Mouse (Mus musculus) CH12F3 (cell line): ENCODE results near the gene Map3k13.

ENCODE experiments used
- in situ Hi-C: fragments of 300-500 bp; cut with MboI; formaldehyde crosslinking; loops from 2 replicates; pipeline ENCODE4 v1.14.3; 2020; ENCODE audit warnings: low sequenced_read_pairs

The Map3k13 gene

GRCm38 (mm10) chr16:21845800-21846671 lies 51.9 kb downstream of the Map3k13 start:
- in situ Hi-C loops = loop anchor here (25.0 kb wide), 1 partner anchor 166 kb away; the partner anchor contains the start of gene Senp2

- in situ Hi-C loops = loop anchor here (25.0 kb wide), 1 partner anchor 164 kb away; the partner anchor contains the start of gene Senp2
These were observed 54.3 kb downstream of the Map3k13 start for GRCm38 (mm10) chr16:21848444-21848843.

- in situ Hi-C loops = loop anchor here (25.0 kb wide), 1 partner anchor 163 kb away; the partner anchor contains the start of gene Senp2
These were observed 54.7 kb downstream of the Map3k13 start for GRCm38 (mm10) chr16:21848847-21849246.

GRCm38 (mm10) chr16:21852374-21852773 lies 58.2 kb downstream of the Map3k13 start:
- in situ Hi-C loops = no loop called here

- in situ Hi-C loops = no loop called here
These were observed 59.3 kb downstream of the Map3k13 start for GRCm38 (mm10) chr16:21853446-21853941.

GRCm38 (mm10) chr16:21854589-21855284 lies 60.6 kb downstream of the Map3k13 start:
- in situ Hi-C loops = no loop called here

GRCm38 (mm10) chr16:21856134-21856533 lies 62.0 kb downstream of the Map3k13 start:
- in situ Hi-C loops = no loop called here

- in situ Hi-C loops = no loop called here
These were observed 63.0 kb downstream of the Map3k13 start for GRCm38 (mm10) chr16:21857126-21857644.

- in situ Hi-C loops = no loop called here
These were observed 64.0 kb downstream of the Map3k13 start for GRCm38 (mm10) chr16:21858163-21858562.

- in situ Hi-C loops = no loop called here
These were observed 64.7 kb downstream of the Map3k13 start for GRCm38 (mm10) chr16:21858882-21859281.

GRCm38 (mm10) chr16:21862448-21862847 lies 68.3 kb downstream of the Map3k13 start:
- in situ Hi-C loops = no loop called here

GRCm38 (mm10) chr16:21865250-21865982 lies 71.3 kb downstream of the Map3k13 start:
- in situ Hi-C loops = no loop called here

GRCm38 (mm10) chr16:21865983-21866575 lies 71.9 kb downstream of the Map3k13 start:
- in situ Hi-C loops = no loop called here

- in situ Hi-C loops = no loop called here
These were observed 73.6 kb downstream of the Map3k13 start for GRCm38 (mm10) chr16:21867727-21868126.

- in situ Hi-C loops = no loop called here
These were observed 74.5 kb downstream of the Map3k13 start for GRCm38 (mm10) chr16:21868651-21869050.

GRCm38 (mm10) chr16:21869879-21870278 lies 75.7 kb downstream of the Map3k13 start:
- in situ Hi-C loops = no loop called here

GRCm38 (mm10) chr16:21877735-21878134 lies 83.6 kb downstream of the Map3k13 start:
- in situ Hi-C loops = no loop called here

GRCm38 (mm10) chr16:21878834-21879233 lies 84.7 kb downstream of the Map3k13 start:
- in situ Hi-C loops = no loop called here

- in situ Hi-C loops = no loop called here
These were observed 87.0 kb downstream of the Map3k13 start for GRCm38 (mm10) chr16:21881181-21881580.

GRCm38 (mm10) chr16:21881582-21882259 lies 87.6 kb downstream of the Map3k13 start:
- in situ Hi-C loops = no loop called here
